Mouse (Mus musculus) ovary, postnatal 14 days (tissue): ENCODE results near the gene Nos2.
A peak's percentile ranks its signal among the peaks of the same experiment; 100 is the strongest.

Source experiments
- DNase-seq: peaks from one replicate; pipeline ENCODE4 v3.0.0; 2022; ENCODE audit warnings: low spot score

Nos2 gene

GRCm38 (mm10) chr11:78959367-78959766, 38.8 kb downstream of the Nos2 start:
- DNase-seq = no peak

GRCm38 (mm10) chr11:78959841-78960520, 39.4 kb downstream of the Nos2 start:
- no peak for DNase-seq

GRCm38 (mm10) chr11:78961221-78961620, 40.6 kb downstream of the Nos2 start:
- DNase-seq = no peak

GRCm38 (mm10) chr11:78967371-78967770, 46.8 kb downstream of the Nos2 start:
- DNase-seq = peak; percentile 47

GRCm38 (mm10) chr11:78968121-78968520, 47.5 kb downstream of the Nos2 start:
- no peak for DNase-seq

- DNase-seq = no peak
Observed at GRCm38 (mm10) chr11:78971096-78971495, 50.5 kb downstream of the Nos2 start.

GRCm38 (mm10) chr11:78971746-78972145, 51.2 kb downstream of the Nos2 start:
- DNase-seq = no peak

GRCm38 (mm10) chr11:78972328-78972727, 51.7 kb downstream of the Nos2 start:
- DNase-seq = no peak

GRCm38 (mm10) chr11:78972811-78973351, 52.3 kb downstream of the Nos2 start:
- no peak for DNase-seq

GRCm38 (mm10) chr11:78973381-78974150, 53.0 kb downstream of the Nos2 start:
- DNase-seq = peak; percentile 27

GRCm38 (mm10) chr11:78976731-78977510, 56.3 kb downstream of the Nos2 start:
- no peak for DNase-seq

- DNase-seq = no peak
Observed at GRCm38 (mm10) chr11:78978176-78979019, 57.8 kb downstream of the Nos2 start.

- no peak for DNase-seq
Observed at GRCm38 (mm10) chr11:78980083-78980634, 59.6 kb downstream of the Nos2 start.

GRCm38 (mm10) chr11:78982042-78982441, 61.5 kb downstream of the Nos2 start:
- DNase-seq = no peak

GRCm38 (mm10) chr11:78982513-78983291, 62.1 kb downstream of the Nos2 start:
- DNase-seq = no peak

- no peak for DNase-seq
Observed at GRCm38 (mm10) chr11:78983539-78983938, 63.0 kb downstream of the Nos2 start.

- DNase-seq = peak; percentile 56
Observed at GRCm38 (mm10) chr11:78984483-78985177, 64.0 kb downstream of the Nos2 start, which contains the start of gene Lgals9. Lgals9 (minus strand) TSS chr11:78984946.

GRCm38 (mm10) chr11:78985505-78985904, 64.9 kb downstream of the Nos2 start:
- DNase-seq = no peak

- no peak for DNase-seq
Observed at GRCm38 (mm10) chr11:78986311-78987002, 65.9 kb downstream of the Nos2 start.
